Mouse (Mus musculus) thymus, postnatal 0 days (tissue): ENCODE data around the gene Arrb1. TPM values are rescaled to one million over a fixed set of nuclear protein-coding genes. Genes with fewer than 3 reads are reported as not detected.

Experiments
- DNase-seq: peaks from one replicate; pipeline ENCODE4 v3.0.0-alpha.2; 2015; ENCODE audit warnings: low spot score
- polyA plus RNA-seq: library from polyadenylated mRNA; unstranded; fragments of >200 nt; fragmentation: Nextera tagmentation; extraction: Ambion mirVana; gene quantifications from 2 replicates; pipeline ENCODE4 v1.2.1, GENCODE M21; 2015

Arrb1 gene
- polyA plus RNA-seq: 4.6 and 5.2 TPM in 2 replicates

DNA sequence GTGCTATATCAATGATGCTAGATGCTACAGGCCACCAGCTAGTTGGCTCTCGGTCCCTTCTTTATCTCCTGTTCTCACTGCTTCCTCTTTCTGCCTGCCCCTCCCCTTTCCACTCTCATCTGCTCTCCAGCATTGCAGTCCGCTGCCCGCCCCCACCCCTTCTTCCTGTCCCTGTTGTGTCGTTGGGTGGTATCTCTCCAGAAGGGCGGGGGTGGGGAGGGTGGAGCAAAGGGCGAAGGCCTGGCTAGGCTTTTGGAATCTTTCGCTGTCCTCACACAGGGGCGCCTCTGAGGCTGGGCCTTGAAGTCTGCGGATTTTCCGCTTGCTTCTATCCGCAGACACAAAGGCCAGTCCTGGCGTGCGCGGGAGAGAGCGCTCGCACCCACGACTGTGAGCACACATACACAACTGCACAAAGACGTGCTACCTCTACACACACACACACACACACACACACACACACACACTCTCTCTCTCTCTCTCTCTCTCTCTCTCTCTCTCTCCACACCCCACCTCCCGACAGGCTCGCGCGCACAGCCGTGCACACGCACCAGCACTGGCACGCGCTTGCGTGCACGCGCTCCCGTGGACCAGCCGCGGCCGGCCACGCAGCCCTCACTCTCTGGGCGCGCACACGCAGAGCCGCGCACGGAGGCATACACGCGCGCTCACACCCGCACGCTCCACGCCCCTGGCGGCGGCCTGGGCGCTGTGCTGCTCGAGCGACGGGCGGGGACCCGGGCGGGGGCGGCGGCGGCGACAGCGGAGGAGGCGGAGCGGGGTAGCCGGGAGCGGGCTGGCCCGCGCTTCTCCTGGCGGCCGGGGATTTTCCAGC is at the start of gene Arrb1:
Gene Arrb1, plus strand, starts transcription at position 566 of the 835 bp plus-strand sequence.
- DNase-seq: peak; percentile 87

GRCm38 (mm10) chr7:99489708-99490107 is 45.6 kb upstream of the Arrb1 start:
- no peak for DNase-seq

DNA sequence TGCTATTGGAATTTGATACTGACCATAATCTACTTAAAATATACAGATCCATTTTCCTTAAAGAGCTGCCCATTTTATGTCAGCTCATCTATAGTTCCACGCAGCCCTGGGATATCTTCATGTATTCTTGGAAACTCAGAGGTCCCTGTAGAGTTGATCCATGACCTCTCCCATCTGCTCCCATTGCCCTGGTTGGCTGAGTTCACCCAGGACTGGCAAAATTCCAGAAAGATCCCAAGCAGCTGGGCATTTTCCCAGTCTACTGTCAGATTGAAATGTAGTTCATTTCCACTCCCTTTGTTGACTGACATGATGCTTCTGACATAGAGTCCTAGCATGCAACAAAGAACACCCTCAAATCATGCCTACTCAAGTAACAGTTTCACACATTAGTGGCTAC is 36.1 kb upstream of the Arrb1 start:
- DNase-seq: no peak

GRCm38 (mm10) chr7:99500201-99500600 is 35.1 kb upstream of the Arrb1 start:
- peak; percentile 83 for DNase-seq

GRCm38 (mm10) chr7:99500655-99501054 is 34.6 kb upstream of the Arrb1 start:
- no peak for DNase-seq

DNA sequence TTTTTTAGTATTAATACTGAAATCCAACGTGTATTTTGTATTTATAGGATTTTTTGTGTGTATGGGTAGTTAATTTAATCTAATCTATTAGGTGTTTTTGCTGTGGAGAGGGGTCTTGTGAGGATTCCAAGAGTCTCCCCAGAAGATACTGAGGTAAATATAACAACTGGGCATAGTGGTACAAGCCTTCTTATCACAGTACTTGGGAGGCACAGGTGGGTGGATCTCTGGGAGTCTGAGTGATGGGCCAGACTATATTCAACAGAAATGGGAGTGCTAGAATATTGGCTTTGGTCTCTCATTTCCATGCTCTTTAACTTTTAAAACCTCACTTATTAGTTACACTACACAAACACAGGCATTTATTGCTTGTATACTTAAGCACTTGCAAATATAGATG is 34.1 kb upstream of the Arrb1 start:
- no peak for DNase-seq

GRCm38 (mm10) chr7:99504556-99504955 is 30.7 kb upstream of the Arrb1 start:
- no peak for DNase-seq

- peak; percentile 19 for DNase-seq
These were observed 27.1 kb upstream of the Arrb1 start for GRCm38 (mm10) chr7:99508187-99508586.

DNA sequence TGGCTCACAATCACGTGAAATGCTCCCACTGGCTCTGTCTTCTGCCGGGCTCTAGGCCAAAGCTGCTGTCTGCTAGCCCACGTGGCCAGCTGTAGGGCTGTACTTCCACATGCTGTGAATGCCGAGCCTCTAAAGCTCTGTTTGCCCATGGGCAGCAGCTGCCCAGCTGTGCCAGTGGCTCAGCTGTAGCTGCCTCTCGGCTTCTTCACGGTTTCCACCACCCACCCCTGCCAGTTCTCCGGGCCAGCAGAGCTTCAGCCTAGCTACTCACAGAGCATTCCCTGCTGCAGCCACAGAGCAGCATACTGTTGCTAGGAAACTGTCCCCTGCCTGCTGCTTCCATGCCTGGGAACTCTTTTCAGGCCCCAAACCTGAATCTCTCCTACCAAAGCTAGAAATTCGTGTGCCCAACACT is 25.2 kb upstream of the Arrb1 start:
- no peak for DNase-seq

GRCm38 (mm10) chr7:99516092-99516813 is 19.0 kb upstream of the Arrb1 start:
- DNase-seq: no peak

GRCm38 (mm10) chr7:99516814-99517157 is 18.5 kb upstream of the Arrb1 start:
- no peak for DNase-seq

- DNase-seq: no peak
These were observed 16.2 kb upstream of the Arrb1 start for GRCm38 (mm10) chr7:99518954-99519644.

- DNase-seq: no peak
These were observed 12.1 kb upstream of the Arrb1 start for GRCm38 (mm10) chr7:99523121-99523520.

DNA sequence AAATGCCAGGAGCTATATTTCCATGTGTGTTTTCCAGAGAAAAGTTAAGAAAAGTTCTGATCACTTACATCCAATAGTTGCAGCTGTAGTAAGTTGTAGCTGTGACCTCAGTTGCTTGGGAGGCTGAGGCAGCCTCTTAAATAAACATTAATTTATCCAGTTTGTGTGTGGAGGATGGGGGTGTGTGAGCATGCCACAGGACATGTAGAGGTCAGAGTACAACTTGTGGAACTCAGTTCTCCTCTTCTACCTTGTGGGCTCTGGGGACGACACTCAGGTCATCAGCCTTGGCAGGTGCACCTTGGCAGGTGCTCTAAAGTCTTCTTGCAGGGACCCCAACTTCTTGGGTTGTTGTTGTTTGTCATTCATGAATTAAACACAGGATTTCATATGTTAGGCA is 11.4 kb upstream of the Arrb1 start:
- no peak for DNase-seq

- no peak for DNase-seq
These were observed 6.7 kb upstream of the Arrb1 start for GRCm38 (mm10) chr7:99528547-99528946.

GRCm38 (mm10) chr7:99529410-99529809 is 5.9 kb upstream of the Arrb1 start:
- no peak for DNase-seq

DNA sequence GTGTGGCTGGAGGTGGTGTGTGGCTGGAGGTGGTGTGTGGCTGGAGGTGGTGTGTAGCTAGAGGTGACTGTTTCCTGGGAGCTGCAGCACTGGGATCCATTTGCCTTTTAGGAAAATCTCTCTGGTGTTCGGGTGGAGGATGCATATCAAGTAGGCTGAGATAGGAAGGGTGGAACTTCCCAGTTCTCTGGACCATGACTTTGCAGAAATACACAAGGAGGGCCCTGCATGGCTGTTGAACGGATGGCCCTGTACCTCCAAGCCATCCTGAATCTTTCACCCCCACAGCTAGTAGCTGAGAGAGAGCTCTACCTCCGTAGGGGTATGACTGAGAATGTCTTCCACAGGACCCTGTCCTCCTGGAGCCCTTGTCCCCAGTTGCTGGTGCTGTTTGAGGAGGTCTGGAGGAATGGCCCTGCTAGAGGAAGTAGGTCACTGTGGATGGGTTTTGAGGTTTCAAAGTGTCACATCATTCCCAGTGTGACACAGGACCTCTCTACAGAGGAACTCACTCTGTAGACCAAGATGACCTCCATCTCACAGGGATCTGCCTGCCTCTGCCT is 3.8 kb upstream of the Arrb1 start:
- DNase-seq: no peak

GRCm38 (mm10) chr7:99532526-99532925 is 2.7 kb upstream of the Arrb1 start:
- DNase-seq: no peak

- DNase-seq: no peak
These were observed 1.7 kb upstream of the Arrb1 start for GRCm38 (mm10) chr7:99533600-99533999.

DNA sequence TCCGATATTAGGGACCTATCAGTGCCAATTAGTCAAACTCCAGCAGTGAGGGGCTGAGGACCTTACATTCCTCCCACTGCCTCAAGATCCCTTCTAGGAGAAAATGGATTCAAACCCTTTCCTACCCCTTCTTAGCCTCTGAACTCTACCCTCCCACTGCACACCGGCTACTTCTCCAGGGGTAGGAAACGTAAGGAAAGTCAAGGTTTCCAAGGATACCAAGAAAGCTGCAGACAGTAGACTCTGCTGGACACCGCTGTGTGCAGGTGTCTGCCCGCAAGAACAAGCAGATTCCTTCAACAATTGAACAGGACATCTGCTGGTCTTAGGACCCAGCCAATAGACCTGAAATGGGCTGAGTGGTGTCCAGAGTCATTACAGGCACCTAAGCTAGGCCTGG is 765 bp upstream of the Arrb1 start:
- no peak for DNase-seq

DNA sequence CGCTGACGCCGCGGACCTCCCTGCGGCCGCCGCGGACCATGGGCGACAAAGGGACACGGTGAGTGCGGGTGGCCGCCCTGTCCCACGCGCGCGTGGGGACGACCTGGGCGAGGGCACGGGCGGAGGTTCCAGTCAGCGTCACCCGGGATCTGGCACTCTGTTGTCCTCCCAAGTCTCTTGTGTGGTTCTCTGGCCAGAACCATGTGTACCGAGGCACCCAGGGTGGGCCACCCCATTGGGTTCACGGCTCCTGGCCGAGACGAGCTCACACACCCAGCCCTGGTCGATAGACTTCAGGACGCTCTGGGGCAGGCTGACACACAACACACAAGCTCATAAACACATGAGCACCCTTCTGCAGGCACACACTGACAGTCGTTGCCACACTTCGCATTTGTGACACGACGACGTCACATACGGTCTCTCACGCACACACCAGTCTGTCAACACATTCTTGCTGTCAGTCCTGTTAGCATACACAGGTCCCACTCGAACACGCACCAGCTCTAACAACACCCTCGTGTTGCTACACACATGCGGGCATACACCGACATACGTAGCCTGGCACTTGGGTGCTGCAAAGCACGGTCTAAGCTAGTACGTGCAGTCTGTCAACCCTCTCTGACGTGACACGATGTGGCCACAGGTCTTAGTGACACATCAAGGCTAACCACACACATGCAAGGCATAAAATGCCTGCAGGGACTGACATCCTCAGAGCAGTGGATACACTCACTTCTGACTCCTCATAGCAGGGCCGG is 655 bp downstream of the Arrb1 start:
- peak; percentile 65 for DNase-seq
